Mouse (Mus musculus): ENCODE results near the gene Fcho1.
"Not testable (repeated sequence)": the region's sequence is repeated elsewhere in the genome, so short reads cannot be mapped to it uniquely, and the experiment has no call there.

Gene Fcho1

DNA sequence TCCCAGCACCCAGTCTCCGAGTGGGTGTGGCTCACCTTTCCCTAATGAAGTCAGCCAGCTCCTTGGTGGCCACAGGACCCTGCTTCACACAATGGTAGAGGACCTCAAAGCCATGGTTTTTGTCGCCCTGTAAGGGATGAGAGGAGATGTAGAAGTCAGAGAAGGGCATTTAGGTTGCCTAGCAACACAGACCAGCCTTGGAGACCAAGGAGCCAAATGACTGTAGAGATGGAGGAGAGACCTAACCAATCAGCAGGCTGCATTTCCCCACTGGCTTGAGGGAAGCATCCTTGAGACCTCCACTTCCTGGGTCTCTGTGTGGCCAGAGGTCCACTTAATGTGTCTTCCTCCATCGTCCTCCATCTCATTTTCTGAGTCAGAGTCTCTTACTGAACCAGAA, 7.3 kb downstream of the Fcho1 start:
- DNase-seq (ENCODE audit: low read depth): no peak

DNA sequence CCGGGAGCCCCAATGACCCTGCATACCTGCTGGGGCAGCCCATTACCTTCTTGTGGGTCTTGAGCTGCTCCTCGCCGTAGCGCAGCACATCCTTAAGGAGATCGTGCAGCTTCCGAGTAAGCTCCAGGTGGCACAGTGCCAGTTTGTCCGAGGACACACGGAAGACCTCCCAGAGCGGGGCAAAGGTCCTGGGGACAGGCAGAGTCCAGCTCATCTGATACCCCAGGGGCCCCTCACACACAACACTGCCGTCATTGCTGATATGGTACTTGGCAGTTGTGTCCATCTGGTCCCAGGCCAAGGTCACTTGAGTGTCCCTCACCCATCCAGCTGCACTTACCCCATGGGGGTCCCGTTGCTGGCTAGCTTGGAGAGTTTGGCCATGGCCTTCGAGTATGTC, 8.4 kb downstream of the Fcho1 start:
- no peak for DNase-seq (ENCODE audit: low read depth)

DNA sequence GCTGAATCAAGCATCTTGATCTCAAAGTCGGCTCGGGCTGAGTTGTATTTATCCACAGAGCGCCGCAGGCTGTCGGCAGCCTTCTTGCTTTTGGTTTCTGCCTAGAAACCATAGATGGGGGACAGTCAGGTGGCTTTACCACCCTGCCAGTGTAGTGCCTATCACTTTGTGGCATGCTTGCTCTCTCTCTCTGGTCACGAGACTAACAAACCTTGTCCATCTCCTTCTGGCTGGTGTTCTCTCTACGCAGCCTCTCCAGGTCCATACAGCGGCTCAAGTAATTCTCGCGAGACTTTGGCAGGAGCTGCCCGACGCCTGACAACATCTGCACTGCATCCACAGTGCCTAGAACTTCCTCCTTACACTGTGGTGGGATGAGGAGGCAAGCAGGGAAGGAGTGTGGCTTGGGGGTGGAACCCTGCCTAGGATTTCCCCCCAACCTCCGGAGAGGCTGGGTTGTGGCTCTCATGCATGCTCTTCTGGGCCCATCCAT, 8.9 kb downstream of the Fcho1 start:
- DNase-seq (ENCODE audit: low read depth): no peak

GRCm38 (mm10) chr8:71715531-71715930, 10.0 kb downstream of the Fcho1 start:
- no peak for DNase-seq (ENCODE audit: low read depth)

DNA sequence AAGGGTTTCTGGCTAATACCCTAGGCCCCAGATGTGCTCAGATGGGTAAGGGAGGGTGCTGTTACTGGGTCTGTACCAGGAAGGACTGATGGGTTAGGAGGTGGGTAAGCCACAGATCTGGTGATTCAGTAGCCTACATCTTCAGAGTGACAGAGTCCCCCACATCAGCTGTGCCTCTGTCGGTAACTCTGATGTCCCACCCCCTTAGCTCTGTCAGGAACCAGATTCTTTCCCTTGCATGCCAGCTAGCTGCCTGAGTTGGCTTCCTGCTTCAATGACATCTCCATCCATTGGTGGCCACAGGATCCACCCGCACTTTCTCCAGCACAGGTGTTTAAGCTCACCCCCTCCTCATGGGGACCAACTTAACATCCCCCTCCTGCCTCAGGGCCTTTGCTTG, 13.9 kb downstream of the Fcho1 start:
- DNase-seq (ENCODE audit: low read depth): no peak

GRCm38 (mm10) chr8:71709800-71710446, 15.6 kb downstream of the Fcho1 start:
- peak; percentile 78 for DNase-seq (ENCODE audit: low read depth)

DNA sequence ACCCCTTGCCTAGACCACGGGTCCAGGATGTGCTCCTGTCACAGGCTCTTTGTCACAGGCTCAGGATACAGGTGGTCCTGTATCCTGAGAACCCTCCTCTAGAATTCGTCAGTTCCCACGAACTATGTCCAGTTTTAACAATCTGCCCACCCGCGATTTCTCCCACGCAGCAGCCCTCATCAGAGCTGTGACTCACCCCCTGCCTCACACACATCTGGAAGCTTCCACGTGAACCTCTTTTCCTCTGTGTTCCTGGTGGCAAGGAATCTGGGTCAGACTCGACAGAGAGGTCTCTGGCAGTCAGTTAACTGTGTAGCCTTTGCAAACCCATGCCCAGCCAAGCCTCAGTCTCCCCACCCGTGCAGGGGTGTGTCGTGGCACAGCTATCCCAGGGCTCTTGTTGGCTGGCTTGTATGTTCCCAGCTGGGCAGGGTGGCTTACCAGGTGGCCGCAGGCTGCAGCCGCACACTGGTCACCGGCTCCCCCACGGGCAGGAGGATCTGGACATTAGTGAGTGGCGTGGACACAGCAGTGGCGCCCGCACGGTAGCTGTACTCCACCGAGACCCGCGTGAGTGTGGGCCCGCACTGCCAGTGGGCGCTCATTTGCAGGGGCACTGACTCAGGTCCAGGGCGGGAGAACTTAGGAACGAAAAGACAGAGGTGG, 16.2 kb downstream of the Fcho1 start:
- no peak for DNase-seq (ENCODE audit: low read depth)

DNA sequence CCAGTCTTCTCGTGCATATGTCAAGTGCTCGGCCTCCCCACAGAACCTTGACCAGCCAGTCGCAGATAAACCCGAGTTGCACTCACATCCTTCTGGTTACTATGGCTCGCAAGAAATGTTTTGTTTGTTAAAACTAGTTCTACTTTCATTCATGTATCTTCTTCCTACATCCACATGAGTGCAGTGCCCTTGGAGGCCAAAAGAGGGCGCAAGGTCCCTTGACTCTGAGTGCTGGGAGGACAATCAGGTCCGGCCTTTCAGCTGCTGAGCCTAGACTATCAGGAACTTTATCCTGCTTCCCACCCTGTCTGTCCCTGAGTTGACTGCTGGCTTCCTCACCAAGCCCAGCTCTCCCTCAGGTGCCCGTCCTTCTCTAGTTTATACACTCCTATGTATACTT, 17.6 kb downstream of the Fcho1 start:
- peak; percentile 80 for DNase-seq (ENCODE audit: low read depth)

DNA sequence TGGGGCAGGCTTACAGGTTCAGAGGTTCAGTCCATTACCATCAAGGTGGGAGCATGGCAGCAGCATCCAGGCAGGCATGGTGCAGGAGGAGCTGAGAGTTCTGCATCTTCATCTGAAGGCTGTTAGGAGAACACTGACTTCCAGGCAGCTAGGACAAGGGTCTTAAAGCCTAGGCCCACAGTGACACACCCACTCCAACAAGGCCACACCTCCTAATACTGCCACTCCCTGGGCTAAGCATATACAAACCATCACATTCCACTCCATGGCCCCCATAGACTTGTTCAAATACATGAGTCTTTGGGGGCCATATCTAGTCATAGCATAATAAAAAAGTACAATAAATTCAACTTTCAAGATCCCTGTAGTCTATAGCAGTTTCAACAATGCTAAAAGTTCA, 22.1 kb downstream of the Fcho1 start:
- DNase-seq (ENCODE audit: low read depth): not testable (repeated sequence)

DNA sequence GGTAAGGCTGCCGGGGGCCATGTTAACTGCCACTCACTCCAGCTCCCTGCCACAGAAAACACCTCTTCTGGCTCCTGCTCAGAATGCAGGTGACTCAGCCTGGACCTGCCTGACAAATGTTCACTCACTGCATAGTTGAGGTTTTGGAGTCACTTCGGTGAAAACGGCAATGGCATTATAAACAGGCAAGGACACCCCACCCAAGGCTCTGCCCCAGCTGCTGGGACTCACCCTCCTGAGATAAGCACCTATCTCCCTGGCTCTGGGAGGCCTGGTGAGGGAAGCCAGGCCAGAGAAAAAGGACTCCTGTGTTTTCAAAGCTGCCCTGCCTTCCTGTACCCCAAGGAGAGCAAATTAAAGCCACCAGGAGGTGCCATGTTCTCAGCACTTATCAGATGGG, 22.6 kb downstream of the Fcho1 start:
- no peak for DNase-seq (ENCODE audit: low read depth)

DNA sequence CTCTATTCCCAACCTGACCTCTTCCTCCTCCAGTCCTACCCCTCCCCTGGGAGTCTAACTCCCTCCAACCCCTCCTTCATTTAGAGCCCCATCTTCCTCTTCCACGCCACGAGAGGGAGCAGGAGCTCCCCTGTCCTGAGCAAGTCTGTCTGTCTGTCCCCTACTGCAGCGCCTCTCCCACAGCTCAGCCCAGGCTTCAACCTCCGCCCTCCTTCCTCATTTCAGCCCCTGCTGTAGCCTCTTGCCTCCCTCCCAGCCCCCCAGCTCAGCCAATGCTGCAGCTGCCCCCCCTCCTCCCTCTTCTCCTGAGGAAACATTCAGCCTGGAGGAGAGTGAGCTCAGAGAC, 23.5 kb downstream of the Fcho1 start:
- peak; percentile 51 for DNase-seq (ENCODE audit: low read depth)

- DNase-seq (ENCODE audit: low read depth): peak; percentile 43
These were observed 24.0 kb downstream of the Fcho1 start, which contains the start of gene B3gnt3 for GRCm38 (mm10) chr8:71701414-71702086. B3gnt3 (minus strand) TSS chr8:71701789.

DNA sequence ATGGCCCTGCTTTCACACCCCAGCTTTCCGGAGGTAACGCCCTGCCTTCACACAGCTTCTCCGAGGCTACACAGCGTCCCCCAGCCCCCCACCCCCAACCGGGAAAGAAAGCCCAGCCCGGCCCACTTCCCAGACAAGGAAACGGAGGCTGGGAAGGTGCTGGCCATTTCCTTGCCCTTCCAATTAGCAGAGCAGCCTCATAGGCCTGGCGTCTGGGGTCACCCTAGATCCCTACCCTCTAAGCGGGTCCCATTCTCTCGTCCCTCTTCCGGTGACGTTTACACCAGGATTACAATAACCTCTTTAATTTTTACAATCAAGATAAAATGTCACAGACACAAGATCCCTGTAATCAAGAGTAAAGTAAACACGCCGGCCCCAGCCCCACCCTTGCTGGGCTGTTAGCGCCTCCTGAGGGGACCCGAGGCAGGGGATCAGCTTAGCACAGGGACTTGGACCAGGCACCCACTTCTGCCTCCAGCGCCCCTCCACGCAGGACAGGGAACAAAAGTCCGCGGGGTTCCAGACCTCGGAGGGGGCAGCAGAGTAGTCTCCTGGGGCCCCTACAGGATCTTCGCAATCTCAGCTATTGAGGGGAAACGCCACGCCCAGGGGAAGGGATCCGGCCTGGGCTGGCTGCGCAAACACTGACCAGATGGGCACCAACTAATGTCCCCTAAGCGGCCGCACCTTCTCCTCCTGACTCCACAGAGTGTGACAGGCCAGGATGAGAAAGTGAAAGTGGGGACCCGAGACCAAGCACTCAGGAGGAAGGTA, 24.8 kb downstream of the Fcho1 start:
- no peak for DNase-seq (ENCODE audit: low read depth)

DNA sequence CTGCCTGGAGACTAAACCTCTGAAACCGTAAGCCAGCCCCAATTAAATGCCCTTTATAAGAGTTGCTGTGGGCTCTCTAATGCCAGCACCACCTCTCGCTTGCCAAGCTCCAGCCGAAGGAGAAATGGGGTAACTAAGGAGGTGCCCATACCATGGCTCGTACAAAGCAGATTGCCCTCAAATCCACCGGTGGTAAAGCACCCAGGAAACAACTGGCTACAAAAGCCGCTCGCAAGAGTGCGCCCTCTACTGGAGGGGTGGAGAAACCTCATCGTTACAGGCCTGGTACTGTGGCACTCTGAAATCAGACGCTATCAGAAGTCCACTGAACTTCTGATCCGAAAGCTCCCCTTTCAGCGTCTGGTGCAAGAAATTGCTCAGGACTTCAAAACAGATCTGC, 30.1 kb downstream of the Fcho1 start:
- DNase-seq (ENCODE audit: low read depth): peak; percentile 42

DNA sequence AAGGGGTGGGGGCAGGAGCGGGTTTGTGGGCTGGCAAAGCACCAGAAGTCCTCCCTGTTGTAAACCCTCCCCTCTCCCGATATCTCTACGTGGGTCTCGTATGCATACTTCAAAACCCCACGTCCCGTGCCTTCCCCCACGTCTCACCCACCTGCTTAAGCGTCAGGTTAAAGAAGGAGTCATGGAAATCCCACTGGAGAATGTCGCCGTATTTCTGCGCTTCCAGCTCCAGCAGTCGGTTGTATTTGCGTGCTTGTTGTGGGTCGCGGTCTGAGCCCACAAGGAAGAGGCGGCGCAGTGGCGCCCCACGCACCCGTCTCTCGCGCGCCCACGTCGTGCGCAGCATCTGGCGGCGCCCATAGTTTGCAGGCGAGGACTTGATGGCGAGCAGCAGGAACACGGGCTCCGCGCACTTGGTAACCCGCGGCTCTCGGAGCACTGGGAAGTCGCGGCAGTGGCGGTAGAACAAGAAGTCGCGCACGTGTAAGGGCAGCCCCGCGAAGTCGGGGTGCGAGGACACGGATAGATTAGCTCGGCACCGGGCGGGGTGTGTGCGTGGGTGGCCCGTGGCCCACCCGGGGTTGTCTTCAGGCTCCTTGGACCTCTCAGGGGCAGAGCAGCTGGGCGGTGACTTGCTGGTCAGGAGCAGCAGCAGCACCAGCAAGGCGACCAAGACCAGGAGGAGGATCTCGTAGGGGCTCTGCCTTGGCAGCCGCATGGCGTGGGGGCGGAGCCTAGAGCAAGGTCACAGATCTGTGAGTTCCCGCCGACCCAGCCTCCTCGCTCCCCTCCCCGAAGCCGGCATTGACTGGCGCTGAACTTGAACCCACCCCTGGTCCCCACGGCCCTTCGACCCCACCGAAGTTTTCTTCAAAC, 32.1 kb downstream of the Fcho1 start:
- DNase-seq (ENCODE audit: low read depth): peak; percentile 55

GRCm38 (mm10) chr8:71692509-71692908, 33.0 kb downstream of the Fcho1 start:
- DNase-seq (ENCODE audit: low read depth): peak; percentile 80

DNA sequence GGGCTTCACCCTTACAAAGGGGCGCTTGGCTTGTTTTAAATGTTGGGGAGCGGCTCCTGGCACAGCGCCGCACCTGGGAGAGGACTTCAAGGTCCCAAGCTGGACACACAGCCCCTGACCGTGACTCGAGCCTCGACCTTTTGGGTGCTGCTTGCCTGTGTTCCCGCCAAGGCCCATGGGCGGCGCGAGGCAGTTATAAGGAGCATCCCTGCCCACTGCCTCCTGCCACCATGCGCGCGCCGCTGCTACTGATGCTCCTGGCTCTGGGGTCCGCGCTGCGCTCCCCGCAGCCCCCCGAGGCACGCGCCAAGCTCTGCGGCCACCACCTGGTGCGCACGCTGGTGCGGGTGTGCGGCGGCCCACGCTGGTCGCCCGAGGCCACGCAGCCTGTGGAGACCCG, 36.5 kb downstream of the Fcho1 start, which contains the start of gene Insl3:
Gene Insl3 (plus strand): TSS at position 187 of the 400 bp plus-strand sequence.
- no peak for DNase-seq (ENCODE audit: low read depth)

DNA sequence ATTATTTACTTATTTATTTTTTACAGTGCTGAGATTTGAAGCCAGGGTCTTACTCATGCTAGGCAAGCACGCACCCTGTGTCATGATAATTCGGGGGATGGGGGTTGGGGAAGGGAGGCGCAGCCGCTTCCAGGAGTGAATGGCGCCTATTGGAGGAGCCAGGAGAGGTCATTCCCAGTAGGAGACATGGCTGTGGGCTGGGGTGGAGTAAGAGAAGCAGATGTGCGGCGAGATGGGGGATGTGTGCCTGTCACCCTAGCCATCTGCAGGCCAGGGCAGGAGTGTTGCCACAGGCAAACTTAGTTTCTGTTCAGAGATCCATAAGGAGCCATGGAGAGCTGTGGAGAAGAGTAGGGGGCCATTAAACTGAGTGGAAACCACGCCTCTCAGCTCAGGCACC, 37.9 kb downstream of the Fcho1 start:
- no peak for DNase-seq (ENCODE audit: low read depth)

GRCm38 (mm10) chr8:71686143-71686734, 39.3 kb downstream of the Fcho1 start:
- DNase-seq (ENCODE audit: low read depth): no peak

DNA sequence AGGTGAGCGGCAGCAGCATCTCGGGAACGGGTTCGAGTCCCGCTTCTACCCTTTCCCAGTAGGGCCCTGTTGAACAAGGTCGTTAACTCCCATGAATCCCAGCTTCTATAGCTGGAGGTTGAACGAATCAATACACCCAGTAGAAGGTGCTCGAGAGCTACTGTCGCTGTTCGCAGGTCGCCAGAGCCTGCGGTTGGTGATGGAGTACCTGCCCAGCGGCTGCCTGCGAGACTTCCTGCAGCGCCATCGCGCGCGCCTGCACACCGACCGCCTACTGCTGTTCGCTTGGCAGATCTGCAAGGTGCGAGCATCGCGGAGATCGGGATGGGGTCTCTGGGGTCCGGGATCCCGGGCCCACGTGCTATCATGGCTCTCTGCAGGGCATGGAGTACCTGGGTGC, 39.9 kb downstream of the Fcho1 start:
- DNase-seq (ENCODE audit: low read depth): no peak

DNA sequence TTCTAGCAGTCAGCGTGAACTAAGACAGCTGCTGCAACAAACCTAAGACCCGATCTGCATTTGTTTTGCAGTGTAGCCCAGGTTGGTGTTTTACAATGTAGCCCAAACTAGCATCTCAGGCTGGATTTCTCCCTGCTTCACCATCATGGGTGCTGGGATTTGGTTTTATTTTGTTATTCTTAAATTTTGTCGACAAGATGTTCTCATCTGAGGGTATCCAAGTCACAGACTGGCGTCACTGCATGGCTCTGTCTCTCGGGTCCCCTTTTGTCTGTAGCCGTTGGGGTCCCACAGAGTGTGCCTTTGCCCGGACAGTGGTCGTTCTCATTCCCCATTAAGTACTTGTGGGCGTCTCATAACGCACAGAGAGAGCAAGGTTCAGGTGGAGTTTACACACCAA, 40.8 kb downstream of the Fcho1 start:
- DNase-seq (ENCODE audit: low read depth): no peak

Data from naive thymus-derived CD4-positive, alpha-beta T cell, adult 2 months (primary cell).